Mouse (Mus musculus): Measurements from ENCODE around the gene Sema4g. TPM values are rescaled to one million over a fixed set of nuclear protein-coding genes. Genes with fewer than 3 reads are reported as not detected.

Sema4g gene
- polyA plus RNA-seq, 1 experiment from 2014 or later: 16.5 TPM

- H3K4me3 ChIP-seq (ENCODE audit: low read depth, low read length): peak overlapping the region; percentile 94
- no peaks in the 10 kb centered on the region for H3K9me3 ChIP-seq (replicated peaks; ENCODE audit: control insufficient read depth, low read length, poor library complexity, severe bottlenecking)
- peak overlapping the region; percentile 87 for H3K4me2 ChIP-seq (ENCODE audit: low read length)
- ATAC-seq: no peak
- H3K4me1 ChIP-seq (ENCODE audit: control insufficient read depth, insufficient read depth, low read length): peaks cover 15% of the 10 kb centered on the region
- 94% methylated on average over 20 of the region's 20 CpGs for WGBS
- no peaks in the 10 kb centered on the region for H3K27me3 ChIP-seq (ENCODE audit: control insufficient read depth, insufficient read depth, low read depth, low read length)
- H3K9ac ChIP-seq (ENCODE audit: low read depth, low read length): peak overlapping the region; percentile 91; the same call in 1 of the 2 replicates
- H3K27ac ChIP-seq (ENCODE audit: low read length): peak overlapping the region; percentile 87; the same call in 1 of the 2 replicates
- peaks cover 14% of the 10 kb centered on the region for H3K36me3 ChIP-seq (ENCODE audit: control insufficient read depth, insufficient read depth, low read length)
These were observed 18.7 kb downstream of the Sema4g start for GRCm38 (mm10) chr19:45007425-45008191.

GRCm38 (mm10) chr19:45010646-45011045 lies 21.7 kb downstream of the Sema4g start:
- no peak overlapping the region for H3K4me2 ChIP-seq (ENCODE audit: low read length)
- ATAC-seq: no peak
- no peak overlapping the region for H3K4me3 ChIP-seq (ENCODE audit: low read depth, low read length)
- H3K9me3 ChIP-seq (replicated peaks; ENCODE audit: control insufficient read depth, low read length, poor library complexity, severe bottlenecking): no peaks in the 10 kb centered on the region
- H3K4me1 ChIP-seq (ENCODE audit: control insufficient read depth, insufficient read depth, low read length): peaks cover 18% of the 10 kb centered on the region
- H3K27me3 ChIP-seq (ENCODE audit: control insufficient read depth, insufficient read depth, low read depth, low read length): no peaks in the 10 kb centered on the region
- H3K27ac ChIP-seq (ENCODE audit: low read length): no peak overlapping the region
- 93% methylated on average over 4 of the region's 4 CpGs for WGBS
- peaks cover 8% of the 10 kb centered on the region for H3K36me3 ChIP-seq (ENCODE audit: control insufficient read depth, insufficient read depth, low read length)
- H3K9ac ChIP-seq (ENCODE audit: low read depth, low read length): no peak overlapping the region

- 0 out of 2 replicates have a peak overlapping the region, but pooled peaks have one; percentile 38 for H3K9ac ChIP-seq (ENCODE audit: low read depth, low read length)
- no peak for ATAC-seq
- no peak overlapping the region for H3K4me2 ChIP-seq (ENCODE audit: low read length)
- H3K36me3 ChIP-seq (ENCODE audit: control insufficient read depth, insufficient read depth, low read length): peaks cover 8% of the 10 kb centered on the region
- H3K9me3 ChIP-seq (replicated peaks; ENCODE audit: control insufficient read depth, low read length, poor library complexity, severe bottlenecking): no peaks in the 10 kb centered on the region
- 73% methylated on average over 8 of the region's 8 CpGs for WGBS
- peak overlapping the region; percentile 73 for H3K27ac ChIP-seq (ENCODE audit: low read length)
- H3K4me3 ChIP-seq (ENCODE audit: low read depth, low read length): no peak overlapping the region
- H3K4me1 ChIP-seq (ENCODE audit: control insufficient read depth, insufficient read depth, low read length): peaks cover 28% of the 10 kb centered on the region
- no peaks in the 10 kb centered on the region for H3K27me3 ChIP-seq (ENCODE audit: control insufficient read depth, insufficient read depth, low read depth, low read length)
These were observed 23.3 kb downstream of the Sema4g start for GRCm38 (mm10) chr19:45012219-45012618.

GRCm38 (mm10) chr19:45012636-45013035 lies 23.7 kb downstream of the Sema4g start:
- 0 out of 2 replicates have a peak overlapping the region, but pooled peaks have one; percentile 38 for H3K9ac ChIP-seq (ENCODE audit: low read depth, low read length)
- no peak for ATAC-seq
- peak overlapping the region; percentile 73 for H3K27ac ChIP-seq (ENCODE audit: low read length)
- no peaks in the 10 kb centered on the region for H3K9me3 ChIP-seq (replicated peaks; ENCODE audit: control insufficient read depth, low read length, poor library complexity, severe bottlenecking)
- 33% methylated on average over 6 of the region's 6 CpGs for WGBS
- H3K4me3 ChIP-seq (ENCODE audit: low read depth, low read length): no peak overlapping the region
- H3K27me3 ChIP-seq (ENCODE audit: control insufficient read depth, insufficient read depth, low read depth, low read length): no peaks in the 10 kb centered on the region
- H3K36me3 ChIP-seq (ENCODE audit: control insufficient read depth, insufficient read depth, low read length): peaks cover 8% of the 10 kb centered on the region
- peaks cover 24% of the 10 kb centered on the region for H3K4me1 ChIP-seq (ENCODE audit: control insufficient read depth, insufficient read depth, low read length)
- no peak overlapping the region for H3K4me2 ChIP-seq (ENCODE audit: low read length)

- Histone ChIP-seq H3K27me3 (ENCODE audit: control insufficient read depth, insufficient read depth, low read depth, low read length) (no peaks in the 10 kb centered on the region), H3K4me1 (ENCODE audit: control insufficient read depth, insufficient read depth, low read length) (peaks cover 27% of the 10 kb centered on the region), H3K4me3 (ENCODE audit: low read depth, low read length) (no peak overlapping the region), H3K9ac (ENCODE audit: low read depth, low read length) (no peak overlapping the region), H3K36me3 (ENCODE audit: control insufficient read depth, insufficient read depth, low read length) (peaks cover 8% of the 10 kb centered on the region), H3K4me2 (ENCODE audit: low read length) (no peak overlapping the region), H3K27ac (ENCODE audit: low read length) (no peak overlapping the region), H3K9me3 (replicated peaks; ENCODE audit: control insufficient read depth, low read length, poor library complexity, severe bottlenecking) (no peaks in the 10 kb centered on the region)
- WGBS: 70% methylated on average over 6 of the region's 6 CpGs
- ATAC-seq: no peak
These were observed 24.8 kb downstream of the Sema4g start for GRCm38 (mm10) chr19:45013581-45014225.

- WGBS: 16% methylated on average over 10 of the region's 10 CpGs
- Histone ChIP-seq H3K9me3 (replicated peaks; ENCODE audit: control insufficient read depth, low read length, poor library complexity, severe bottlenecking) (no peaks in the 10 kb centered on the region), H3K4me1 (ENCODE audit: control insufficient read depth, insufficient read depth, low read length) (peaks cover 31% of the 10 kb centered on the region), H3K36me3 (ENCODE audit: control insufficient read depth, insufficient read depth, low read length) (peaks cover 8% of the 10 kb centered on the region), H3K27ac (ENCODE audit: low read length) (no peak within 1 kb of the TSS), H3K4me3 (ENCODE audit: low read depth, low read length) (peak within 1 kb of the TSS; percentile 36), H3K4me2 (ENCODE audit: low read length) (peak within 1 kb of the TSS; percentile 68), H3K9ac (ENCODE audit: low read depth, low read length) (peak within 1 kb of the TSS; percentile 58), H3K27me3 (ENCODE audit: control insufficient read depth, insufficient read depth, low read depth, low read length) (no peaks in the 10 kb centered on the region)
- no peak for ATAC-seq
These were observed 25.6 kb downstream of the Sema4g start, which contains the start of gene Lzts2 for GRCm38 (mm10) chr19:45014335-45014971. Lzts2 (plus strand) TSS chr19:45014414.

GRCm38 (mm10) chr19:45014981-45015402 lies 26.1 kb downstream of the Sema4g start:
- H3K4me3 ChIP-seq (ENCODE audit: low read depth, low read length): peak overlapping the region; percentile 36
- H3K9ac ChIP-seq (ENCODE audit: low read depth, low read length): peak overlapping the region; percentile 58
- H3K4me1 ChIP-seq (ENCODE audit: control insufficient read depth, insufficient read depth, low read length): peaks cover 31% of the 10 kb centered on the region
- no peak for ATAC-seq
- no peaks in the 10 kb centered on the region for H3K27me3 ChIP-seq (ENCODE audit: control insufficient read depth, insufficient read depth, low read depth, low read length)
- H3K4me2 ChIP-seq (ENCODE audit: low read length): peak overlapping the region; percentile 68
- H3K27ac ChIP-seq (ENCODE audit: low read length): no peak overlapping the region
- H3K36me3 ChIP-seq (ENCODE audit: control insufficient read depth, insufficient read depth, low read length): peaks cover 8% of the 10 kb centered on the region
- WGBS: under 1% methylated on average over 22 of the region's 25 CpGs
- no peaks in the 10 kb centered on the region for H3K9me3 ChIP-seq (replicated peaks; ENCODE audit: control insufficient read depth, low read length, poor library complexity, severe bottlenecking)

- Histone ChIP-seq H3K27ac (ENCODE audit: low read length) (peak overlapping the region; percentile 90), H3K4me1 (ENCODE audit: control insufficient read depth, insufficient read depth, low read length) (peaks cover 31% of the 10 kb centered on the region), H3K4me2 (ENCODE audit: low read length) (peak overlapping the region; percentile 68), H3K9ac (ENCODE audit: low read depth, low read length) (peak overlapping the region; percentile 58), H3K9me3 (replicated peaks; ENCODE audit: control insufficient read depth, low read length, poor library complexity, severe bottlenecking) (no peaks in the 10 kb centered on the region), H3K4me3 (ENCODE audit: low read depth, low read length) (peak overlapping the region; percentile 36), H3K27me3 (ENCODE audit: control insufficient read depth, insufficient read depth, low read depth, low read length) (no peaks in the 10 kb centered on the region), H3K36me3 (ENCODE audit: control insufficient read depth, insufficient read depth, low read length) (peaks cover 5% of the 10 kb centered on the region)
- ATAC-seq: peak; percentile 13; the same call in 1 of the 2 replicates
- WGBS: 1% methylated on average over 33 of the region's 34 CpGs
These were observed 26.8 kb downstream of the Sema4g start for GRCm38 (mm10) chr19:45015518-45016281.

All from midbrain, embryonic 16.5 days (tissue).